Mouse (Mus musculus): Measurements from ENCODE around the gene Ddi2.

Gene Ddi2

GRCm38 (mm10) chr4:141686525-141686924, 36.7 kb downstream of the Ddi2 start:
- DNase-seq = no peak

- DNase-seq = peak; percentile 24
Observed at GRCm38 (mm10) chr4:141686093-141686492, 37.1 kb downstream of the Ddi2 start.

GRCm38 (mm10) chr4:141685499-141685898, 37.7 kb downstream of the Ddi2 start, which contains the start of gene Rsc1a1:
TSS of gene Rsc1a1 (minus strand) at chr4:141685599.
- DNase-seq = no peak

GRCm38 (mm10) chr4:141682706-141683230, 40.5 kb downstream of the Ddi2 start:
- peak; percentile 58 for DNase-seq

DNA sequence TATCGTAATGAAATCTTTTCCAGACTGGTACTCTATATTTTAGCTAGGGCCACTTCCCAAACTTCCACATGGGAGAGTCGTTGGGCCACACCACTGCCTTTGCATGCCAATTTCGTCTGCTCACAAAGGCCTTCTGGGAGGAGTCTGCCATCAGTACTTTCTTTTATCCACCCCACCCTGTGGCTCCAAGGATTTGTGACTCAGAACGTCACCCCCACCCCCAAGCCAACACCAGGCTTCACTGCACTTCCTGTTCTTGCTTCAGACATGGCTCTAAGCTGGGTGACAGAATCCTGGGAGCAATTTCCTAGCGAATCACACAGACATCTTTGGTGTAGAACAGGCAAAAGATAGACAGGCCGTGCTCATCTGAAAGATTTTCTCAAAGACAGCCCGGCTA, 41.5 kb downstream of the Ddi2 start:
- DNase-seq = peak; percentile 41

DNA sequence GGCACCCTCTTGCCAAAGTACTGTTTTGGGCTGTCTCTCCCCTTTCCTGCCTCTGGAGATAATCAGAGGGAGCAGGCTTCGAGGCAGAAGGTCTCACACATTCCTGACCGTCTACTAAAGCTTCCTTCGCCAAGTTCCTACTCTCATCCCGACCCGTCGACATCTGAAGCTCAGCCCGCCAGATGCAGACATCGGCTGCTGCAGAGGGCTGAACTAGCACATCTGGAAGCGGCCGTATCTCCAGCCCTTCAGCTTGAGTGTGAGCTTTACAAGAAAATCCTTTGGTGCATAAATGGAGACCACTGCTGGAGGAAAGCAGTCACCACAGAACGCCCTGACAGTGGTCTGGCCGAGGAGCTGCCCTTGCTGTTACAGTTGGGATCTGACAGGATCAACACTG, 42.3 kb downstream of the Ddi2 start:
- DNase-seq = no peak

- DNase-seq = no peak
Observed at GRCm38 (mm10) chr4:141679016-141679415, 44.2 kb downstream of the Ddi2 start.

DNA sequence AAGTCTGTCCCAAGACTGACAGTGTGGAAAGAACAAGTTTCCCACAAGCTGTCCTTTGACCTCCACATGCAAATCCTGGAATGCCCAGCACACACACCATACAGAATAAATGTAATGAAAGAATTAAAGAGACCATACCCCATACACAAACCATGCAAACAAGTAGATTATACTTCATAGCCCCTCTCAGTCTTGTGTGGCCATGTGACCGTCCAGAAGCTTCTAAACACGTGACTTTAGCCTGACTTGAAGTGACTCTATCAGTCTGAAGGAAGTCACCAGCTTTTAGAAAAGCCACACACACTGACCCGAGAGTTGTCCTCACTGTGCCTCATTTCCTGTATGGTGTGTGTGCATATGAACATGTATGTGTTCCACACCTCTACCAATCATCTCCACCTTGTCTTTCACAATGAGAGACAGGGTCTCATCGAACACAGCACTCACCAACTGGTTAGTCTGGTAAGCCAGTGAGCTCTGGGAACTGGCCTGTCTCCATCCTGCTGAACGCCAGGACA, 46.7 kb downstream of the Ddi2 start:
- DNase-seq = no peak

DNA sequence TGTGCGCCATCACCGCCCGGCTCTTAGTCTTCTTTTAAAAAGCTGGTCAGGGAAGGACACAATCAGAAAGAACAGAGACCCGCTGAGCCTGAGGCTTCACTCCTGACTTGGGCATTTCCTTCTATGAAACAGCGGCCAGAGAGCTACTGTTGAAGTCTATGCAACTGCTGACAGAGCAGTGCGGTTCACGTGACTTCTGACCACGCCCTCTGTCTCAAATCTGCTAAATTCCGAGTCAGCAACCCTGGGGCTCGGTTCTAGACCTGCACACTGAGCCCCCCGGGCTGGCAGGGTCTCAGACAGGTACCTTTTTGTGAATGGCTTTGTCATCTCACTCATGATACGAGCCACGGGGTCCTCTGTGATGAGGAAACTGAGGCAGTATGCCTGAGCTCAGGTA, 50.9 kb downstream of the Ddi2 start:
- no peak for DNase-seq

DNA sequence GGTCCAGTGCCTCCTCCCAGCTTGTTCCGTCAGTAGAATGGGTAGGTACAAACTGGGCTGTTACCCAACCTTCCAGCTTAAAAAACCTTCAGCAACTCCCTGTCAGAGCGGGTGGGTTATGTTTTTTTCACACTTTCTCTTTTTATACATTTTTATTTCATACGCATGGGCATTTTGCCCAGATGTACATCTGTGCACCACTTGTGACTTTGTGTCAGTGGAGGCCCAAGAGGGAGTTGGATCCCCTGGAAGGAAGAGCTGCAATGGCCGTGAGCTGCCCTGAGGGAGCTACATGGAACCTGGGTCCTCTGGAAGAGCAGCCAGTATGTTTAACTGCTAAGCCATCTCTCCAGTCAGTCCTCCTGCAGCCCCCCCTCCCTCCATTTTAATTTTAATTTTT, 51.8 kb downstream of the Ddi2 start:
- DNase-seq = no peak

DNA sequence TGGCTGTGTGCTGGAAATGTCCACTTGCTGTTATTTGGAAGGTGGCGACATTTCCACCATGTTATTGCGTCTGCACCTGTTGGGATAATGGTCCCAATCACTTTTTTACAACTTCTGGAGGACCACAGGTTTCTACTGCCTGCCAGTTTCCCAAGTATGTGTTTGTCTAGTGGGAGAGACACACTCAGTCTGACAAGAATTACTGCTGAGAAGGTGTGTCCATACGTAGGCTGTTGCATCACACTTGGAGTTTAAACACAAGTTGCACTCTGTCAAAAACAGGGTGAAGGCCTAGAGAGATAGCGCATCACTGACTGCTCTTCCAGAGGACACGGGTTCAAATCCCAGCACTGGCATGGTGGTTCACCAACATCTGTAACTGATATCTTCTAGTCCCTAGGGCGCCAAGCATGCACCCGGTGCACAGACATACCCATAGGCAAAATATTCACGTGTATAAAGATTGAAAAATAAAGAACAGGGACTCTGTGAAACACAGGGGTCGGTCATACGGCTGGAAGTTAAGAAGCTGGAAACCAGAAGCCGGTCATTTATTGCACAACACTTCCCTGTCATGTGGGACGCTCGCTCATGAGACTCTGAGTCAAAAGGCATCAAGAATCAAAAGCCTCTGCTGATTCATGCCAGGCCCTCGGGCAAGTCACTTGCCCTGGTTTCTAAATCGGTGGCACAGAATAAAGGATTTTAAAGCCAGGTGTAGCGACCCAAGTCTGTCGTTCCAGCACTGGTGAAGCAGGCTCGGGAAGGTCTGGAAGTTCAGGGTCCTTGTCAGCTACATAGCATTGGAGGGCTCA, 53.1 kb downstream of the Ddi2 start:
- peak; percentile 43 for DNase-seq

DNA sequence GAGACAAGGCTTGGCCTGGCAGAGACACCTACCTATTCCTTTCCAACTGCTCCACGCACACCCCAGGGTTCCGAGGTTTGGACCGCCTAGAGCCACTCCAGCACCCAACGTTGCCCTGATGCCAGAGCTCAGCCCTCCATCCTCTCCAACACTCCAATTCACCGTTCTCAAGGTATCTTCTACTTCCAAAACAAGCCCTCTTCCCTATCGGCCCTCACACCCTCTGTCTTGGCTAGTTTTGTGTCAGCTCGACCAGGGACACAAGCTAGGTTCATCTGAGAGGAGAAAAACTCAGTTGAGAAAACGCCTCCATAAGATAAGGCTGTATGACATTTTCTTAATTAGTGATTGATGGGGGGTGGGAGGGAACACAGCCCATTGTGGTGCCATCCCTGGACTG, 58.4 kb downstream of the Ddi2 start, which contains the start of gene Plekhm2:
Gene Plekhm2 (minus strand): TSS at position 101 of the 400 bp plus-strand sequence.
- no peak for DNase-seq

DNA sequence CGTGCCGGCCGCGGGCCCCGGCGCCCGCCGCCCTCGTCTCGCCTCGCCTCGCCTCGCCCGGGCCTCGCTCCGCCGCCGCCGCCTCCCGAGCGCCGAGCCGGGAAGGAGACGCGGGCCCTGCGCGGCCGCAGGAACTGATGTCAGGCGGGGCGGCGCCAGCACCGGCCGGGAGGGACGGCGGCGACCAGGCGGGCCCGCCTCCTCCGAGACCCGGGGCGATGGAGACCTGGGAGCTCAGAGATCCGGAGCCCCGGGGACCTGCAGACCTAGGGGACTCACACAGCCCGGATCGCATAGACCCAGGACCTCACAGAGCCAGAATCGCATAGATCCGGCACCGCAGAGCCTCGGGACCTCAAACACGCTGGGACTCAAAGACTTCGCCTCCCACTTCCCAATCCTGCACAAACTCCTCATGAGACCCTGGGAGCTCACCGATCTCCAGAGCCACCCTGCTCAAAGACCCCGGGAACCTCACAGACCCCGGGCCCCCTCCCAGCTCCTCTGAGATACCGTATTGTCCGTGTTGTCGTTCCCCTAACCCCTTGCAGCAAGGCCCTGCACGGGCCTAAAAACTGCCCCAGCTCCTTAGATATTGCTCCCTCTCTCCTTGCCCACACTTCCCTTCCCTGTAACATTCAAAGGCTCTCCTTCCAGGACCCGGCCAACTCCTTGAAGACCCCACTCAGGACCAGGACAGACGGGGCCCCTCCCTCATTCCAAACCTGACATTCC, 59.0 kb downstream of the Ddi2 start:
- peak; percentile 81 for DNase-seq

GRCm38 (mm10) chr4:141663122-141663931, 59.9 kb downstream of the Ddi2 start:
- DNase-seq = peak; percentile 32

GRCm38 (mm10) chr4:141660884-141661283, 62.3 kb downstream of the Ddi2 start:
- DNase-seq = no peak

DNA sequence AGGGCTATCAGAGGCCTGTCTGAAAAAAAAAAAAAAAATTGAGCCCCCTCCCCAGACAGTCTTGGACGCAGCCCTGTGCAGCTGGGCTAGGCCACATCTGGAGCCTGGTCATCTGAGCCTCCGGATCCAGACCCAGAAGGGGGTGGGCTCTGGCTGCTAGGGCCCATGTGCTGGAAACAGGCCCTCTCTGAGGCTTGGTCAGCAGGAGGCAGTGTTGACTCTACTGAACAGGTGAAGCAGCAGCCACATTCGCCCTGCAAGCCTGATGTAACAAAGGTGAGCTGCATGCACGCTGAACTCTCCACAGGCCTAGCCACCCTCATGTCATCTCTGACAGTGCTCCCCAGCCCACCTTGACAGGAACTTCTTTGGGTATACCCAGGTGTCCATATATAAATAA, 63.5 kb downstream of the Ddi2 start:
- DNase-seq = peak; percentile 41

DNA sequence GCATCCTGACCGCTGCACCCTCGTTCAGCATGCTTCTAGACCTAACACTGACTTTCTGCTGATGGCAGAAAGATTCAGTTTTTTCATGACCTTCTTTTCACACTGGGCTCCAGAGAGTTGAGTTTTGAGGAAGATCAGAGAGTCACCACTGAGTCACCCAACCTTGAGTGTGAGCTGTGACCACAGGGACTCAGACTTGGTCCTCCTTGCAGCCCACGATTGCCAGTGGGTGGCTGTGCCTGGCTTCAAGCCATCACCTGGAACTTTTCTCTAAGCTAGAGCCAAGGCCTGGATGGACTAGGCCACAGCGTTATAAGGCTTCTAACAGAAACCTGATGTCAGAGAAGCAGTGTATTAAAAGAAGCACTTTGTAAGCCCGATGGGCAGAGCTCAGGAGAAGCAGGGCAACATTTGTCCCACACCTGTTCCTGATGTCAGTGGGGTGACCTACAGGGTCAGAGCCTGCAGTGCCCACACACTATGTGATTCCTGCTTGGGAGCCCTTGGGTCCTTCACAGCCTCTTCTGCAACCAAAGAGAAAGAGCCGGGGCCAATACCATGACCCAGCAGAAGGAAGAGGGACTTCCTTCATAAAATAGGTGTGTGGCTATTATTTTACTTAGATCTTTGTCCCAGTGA, 64.3 kb downstream of the Ddi2 start:
- no peak for DNase-seq

DNA sequence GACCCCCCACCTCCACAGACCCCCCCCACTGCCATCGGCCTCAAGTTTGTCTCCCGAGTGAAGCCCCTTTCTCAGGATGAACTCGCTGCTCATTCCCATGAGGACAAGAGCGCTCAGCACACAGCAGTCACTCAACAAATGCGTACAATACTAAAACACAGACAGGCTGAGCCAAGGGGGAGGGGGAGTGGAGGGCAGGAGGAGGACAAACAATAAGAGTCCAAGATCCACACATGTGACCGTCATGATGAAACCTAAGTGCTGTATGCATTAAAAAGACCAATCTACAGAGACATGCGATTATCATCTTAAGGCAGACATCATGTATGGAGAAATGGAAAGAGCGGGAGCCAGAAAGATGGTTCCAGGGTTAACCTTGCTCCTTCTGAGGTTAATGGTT, 66.3 kb downstream of the Ddi2 start:
- DNase-seq = no peak

GRCm38 (mm10) chr4:141655908-141656608, 67.2 kb downstream of the Ddi2 start:
- peak; percentile 68 for DNase-seq

DNA sequence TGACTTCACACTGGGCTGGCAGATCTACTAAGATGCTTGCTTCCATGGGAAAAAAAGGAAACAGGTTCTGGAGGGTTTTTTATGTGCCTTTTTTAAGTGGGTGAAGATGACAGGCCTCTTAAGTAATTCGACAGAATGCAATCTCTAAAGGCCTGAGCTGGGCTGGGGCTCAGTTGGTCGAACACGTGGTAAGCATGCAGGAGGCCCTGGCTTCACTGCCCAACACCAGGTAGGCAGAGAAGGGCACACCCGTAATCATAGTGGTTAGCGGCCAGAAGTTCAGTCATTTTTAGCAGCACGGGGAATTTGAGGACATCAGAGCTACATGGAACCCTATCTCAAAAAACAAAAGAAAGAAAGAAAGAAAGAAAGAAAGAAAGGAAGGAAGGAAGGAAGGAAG, 68.7 kb downstream of the Ddi2 start:
- DNase-seq = no peak

DNA sequence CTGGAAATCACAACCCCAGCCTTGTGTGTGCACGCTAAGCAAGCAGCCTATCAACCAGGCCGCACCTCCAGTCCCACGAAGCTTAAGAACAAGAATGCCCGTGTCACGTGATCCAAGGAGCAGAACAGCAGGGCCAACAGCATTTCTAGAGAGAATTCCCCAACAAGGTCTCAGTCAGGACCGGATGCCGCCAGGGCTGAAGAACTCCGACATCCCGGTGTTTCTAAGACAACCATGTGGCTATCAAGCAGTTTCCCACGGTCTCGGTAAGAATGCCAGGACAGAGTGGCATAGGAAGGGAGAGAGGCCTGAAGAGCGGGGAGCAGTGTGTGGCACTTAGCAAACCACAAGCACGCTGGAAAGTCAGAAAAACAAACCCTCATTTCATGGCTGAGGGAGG, 69.4 kb downstream of the Ddi2 start:
- DNase-seq = no peak

- DNase-seq = no peak
Observed at GRCm38 (mm10) chr4:141653044-141653443, 70.2 kb downstream of the Ddi2 start.
